Mouse (Mus musculus) embryo, embryonic 10 days (tissue): ENCODE measurements at regions not wholly inside any gene's neighbourhood (a gene's known extent, or its start where the extent isn't known, plus 50 kb on each side); places are given as distances from the start of the nearest gene placed in this dataset.

Source experiments
- DNase-seq: peaks from one replicate; pipeline ENCODE4 v3.0.0-alpha.2; 2015; ENCODE audit warnings: low spot score

DNA sequence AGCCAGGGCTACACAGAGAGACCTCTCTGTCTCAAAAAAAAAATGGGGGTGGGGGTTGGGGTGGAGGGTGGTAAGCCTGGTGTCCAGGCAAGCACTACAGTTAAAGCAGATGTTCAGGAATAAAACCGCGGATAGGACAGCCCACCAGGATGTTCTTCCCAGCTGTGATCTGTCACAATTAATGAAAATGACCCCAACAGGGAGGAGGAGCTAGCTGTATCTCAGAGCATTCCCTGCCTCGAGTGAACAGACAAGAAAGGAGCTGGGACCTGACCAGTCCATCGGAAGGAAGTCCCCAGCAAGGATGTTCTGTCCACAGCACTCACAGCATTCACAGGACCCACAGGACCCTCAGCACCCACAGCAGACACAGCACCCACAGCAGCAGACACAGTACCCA is 80.4 kb downstream of the Utp6 start:
- no peak for DNase-seq

DNA sequence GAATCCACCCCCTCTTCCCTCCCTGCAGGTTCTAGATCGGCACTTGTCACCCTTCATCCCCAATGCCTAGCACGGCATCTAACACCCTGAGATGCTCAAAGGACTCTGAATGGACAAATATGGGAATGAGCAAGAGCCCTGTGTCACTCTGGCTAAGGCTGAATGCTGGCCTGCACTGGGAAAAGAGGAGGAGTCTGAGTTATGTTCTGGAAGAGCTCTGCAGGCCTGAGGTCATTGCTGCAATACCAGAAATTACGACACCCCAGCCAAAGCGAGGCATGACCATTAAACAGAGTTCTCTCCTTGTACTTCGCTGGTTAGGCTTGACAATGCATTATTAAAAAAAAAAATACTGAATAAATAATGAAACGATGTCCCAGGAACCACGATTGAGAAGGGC is 84.1 kb downstream of the Utp6 start:
- DNase-seq, result no peak

DNA sequence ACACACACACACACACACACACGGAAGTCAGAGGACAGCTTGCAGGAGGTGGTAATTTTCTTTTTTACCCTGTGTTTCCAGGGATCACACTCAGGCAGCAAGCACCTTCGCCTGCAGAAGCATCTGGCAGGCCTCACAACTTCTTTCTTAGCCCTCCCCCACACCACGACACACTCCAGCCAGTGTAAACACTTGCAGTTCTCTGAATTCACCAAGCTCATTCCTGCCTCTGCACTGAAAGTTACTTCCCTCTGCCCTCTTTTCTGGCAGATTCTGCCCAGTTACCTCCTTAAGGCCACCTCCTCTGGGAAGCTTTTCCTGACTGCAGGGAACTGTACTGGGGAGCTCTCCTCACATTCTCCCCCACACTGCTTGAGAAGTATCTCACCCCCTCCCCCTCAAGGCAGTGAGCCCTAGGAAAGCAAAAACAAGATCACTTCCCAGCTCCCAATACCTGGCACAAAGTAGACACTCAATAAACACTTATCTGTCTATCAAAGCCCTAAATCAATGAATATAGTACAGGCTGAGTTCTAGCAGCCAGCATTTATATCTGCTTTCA is 84.9 kb downstream of the Utp6 start:
- DNase-seq, result peak; percentile 20

DNA sequence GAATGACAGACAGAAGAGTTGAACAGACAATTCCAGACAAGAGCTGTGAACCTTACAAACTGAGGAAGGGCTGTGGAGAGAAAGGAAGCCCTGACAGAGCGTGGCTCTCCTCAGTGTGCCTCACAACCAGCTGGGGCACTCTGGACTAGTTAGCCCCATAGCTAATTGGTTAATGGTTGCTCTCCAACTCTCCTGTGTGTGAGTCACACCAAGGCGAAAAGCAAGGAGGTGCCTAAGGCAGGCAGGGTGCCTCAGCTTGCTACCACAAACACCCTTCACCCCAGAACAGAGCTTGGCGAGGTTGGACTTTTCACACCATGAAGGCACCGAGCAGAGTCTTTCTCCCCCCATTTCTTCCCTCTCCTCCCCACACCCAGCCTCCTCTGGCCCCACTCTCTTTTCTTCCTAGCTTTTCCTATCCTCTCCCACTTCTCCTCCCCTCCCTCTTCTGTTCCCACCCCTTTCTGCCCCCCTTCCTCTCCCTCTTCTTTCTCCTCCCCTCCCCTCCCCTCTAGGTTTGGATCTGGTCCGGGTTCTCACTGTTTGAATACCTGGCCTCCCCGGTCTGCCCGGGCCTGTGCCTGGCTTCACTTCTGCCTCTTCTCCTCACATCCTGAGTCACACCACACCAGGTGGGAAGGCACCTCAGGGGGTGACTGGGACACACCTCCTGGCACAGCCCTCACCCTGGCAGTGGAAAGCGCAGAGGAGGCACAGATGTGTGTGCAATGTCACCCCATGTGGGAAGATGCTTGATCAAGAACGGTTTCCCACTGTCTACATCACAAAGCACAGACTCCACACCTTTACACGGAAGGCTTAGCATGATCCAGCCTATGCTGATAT is 90.2 kb downstream of the Utp6 start:
- no peak for DNase-seq

DNA sequence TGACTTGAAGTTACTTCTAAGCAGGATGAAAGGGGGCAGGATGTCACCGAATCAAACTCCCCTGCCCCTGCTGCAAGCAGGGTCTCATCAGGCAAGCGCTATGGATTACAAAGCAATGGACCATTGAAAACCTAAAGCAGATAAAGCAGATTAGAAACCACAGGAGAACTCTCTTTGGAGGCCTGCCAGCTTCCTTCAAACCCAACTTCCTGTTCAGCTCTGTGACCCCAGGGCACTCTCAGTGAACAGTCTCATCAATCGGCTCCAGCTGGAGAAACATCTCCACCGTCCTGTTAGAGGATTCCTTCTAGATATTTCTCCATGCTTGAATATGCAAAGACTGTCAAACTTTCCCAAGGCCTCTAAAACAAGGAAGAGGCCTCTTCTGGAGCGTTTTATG is 92.0 kb downstream of the Utp6 start:
- DNase-seq, result no peak

DNA sequence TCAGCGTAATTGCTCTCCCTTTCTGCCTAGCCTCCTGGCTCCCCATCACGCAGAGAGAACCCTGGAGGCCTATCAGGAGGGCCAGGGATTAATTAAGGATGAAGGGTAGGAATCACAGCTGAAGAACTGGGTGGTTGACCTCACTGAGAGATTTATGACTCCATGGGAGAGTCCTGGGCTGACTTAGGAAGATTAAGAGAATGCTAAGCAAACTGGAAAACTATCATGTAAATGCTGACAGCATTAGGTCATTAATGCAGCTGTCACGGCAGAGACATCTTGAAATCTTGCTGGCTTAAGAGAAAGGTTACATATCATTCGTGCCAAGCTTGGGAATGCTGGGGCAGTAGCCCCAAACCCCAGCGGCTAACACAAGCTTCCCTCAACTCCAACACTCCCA is 93.2 kb downstream of the Utp6 start:
- no peak for DNase-seq

DNA sequence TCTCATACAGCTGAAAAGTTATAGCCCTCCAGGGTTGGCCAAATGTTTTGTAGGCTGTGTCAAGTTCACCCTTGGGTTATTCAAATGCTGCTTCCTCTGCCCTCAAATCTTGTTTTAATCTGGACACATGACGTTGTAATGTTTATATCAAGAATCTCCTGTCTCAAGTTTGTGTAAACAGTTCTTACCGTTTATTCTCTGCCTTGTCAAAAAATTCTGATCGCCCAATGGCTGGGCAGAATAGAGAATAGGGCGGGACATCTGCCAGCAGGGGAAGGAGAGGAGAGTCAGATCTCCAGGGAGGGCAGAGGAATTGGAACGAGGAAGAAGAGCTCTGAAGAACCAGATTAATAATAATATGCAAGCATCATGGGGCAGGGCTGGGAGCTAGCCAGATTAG is 97.4 kb downstream of the Utp6 start:
- DNase-seq, result no peak

DNA sequence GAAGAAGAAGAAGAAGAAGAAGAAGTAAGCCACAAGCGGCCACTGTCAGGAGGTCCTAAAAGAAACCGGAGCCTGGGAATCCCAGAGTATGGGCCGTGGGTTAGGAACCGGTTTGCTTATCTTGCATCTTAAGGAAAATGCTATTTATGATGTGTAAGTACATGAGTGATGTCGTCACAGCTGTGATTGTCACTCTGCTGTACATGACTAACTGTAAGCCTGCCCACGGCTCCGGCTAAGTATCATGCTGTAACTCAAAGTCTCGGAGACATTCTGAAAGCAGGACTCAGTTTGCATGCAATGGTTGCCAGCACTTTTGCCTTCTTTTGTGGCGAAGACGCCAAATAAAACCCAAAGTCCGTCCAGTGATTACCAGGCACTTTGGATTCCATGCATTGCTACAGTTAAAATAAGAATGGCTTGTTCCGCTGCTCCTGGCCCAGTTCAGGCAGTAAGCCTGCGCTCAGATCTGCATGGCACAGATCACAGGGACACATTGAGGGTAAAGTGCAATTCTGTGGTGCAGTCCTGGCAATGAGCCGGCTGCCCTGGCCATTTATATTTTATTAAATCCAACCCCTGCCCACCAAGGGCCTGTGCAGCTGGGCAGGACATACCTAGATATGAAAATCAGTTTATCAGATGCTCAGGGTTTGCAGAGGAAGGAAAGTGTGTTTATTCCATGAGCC is 98.6 kb downstream of the Utp6 start:
- no peak for DNase-seq

DNA sequence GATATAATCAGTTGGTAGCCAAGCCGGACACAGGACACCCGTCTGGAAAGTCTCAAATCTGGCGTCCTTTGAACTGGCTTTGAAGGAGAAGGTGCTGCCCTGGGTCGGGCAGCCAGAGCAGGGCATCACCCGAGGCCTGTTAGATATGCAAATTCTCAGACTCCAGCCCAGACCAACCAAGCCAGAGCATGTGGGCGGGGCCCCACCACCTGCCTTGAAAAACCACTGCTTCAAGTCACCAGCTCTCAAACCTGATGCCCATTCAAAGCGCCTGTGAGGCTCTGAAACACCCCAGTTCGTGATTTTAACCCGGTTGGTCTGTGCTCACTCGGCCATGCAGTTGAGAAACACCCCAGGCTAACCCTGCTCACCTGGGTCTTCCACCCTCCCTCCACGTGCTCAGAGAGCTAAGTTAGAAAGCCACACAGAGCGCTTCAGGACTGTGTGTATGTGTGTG is 101.6 kb downstream of the Utp6 start:
- DNase-seq, result peak; percentile 43

DNA sequence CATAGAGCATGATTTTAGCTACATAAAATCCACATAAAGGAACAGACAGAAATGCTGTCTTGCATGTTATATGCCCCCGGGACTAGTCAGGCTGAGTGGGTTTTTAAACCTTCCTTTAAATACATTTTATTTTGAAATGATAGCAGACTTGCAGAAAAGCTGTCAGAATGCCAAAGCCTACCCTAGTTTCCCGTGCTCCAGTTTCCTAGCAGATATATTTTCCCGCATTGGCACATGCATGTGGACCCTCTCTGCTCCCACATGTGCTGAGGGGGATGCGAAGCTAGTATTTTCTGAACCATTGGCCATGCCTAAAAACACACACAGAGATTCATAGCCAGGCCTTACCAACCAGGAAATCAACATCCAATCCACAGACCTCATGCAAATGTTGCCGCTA is 105.8 kb downstream of the Utp6 start:
- DNase-seq, result no peak

DNA sequence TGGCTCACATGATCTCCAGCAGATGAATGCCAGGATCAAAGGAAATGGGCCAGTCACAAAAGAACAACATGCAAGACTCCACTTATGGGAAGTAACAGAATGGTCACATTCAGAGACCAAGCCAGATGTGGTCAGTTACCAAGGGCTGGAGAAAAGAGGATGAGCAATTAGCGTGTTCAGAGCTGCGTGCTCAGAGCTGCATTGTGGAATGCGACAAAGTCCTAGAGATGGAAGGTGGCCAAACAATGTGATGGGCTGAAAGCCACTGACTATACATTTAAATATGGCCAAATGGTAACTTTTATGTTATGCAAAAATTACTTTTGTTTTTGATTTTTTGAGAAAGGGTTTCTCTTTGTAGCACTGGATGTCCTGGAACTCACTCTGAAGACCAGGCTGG is 112.6 kb downstream of the Utp6 start:
- DNase-seq, result no peak

DNA sequence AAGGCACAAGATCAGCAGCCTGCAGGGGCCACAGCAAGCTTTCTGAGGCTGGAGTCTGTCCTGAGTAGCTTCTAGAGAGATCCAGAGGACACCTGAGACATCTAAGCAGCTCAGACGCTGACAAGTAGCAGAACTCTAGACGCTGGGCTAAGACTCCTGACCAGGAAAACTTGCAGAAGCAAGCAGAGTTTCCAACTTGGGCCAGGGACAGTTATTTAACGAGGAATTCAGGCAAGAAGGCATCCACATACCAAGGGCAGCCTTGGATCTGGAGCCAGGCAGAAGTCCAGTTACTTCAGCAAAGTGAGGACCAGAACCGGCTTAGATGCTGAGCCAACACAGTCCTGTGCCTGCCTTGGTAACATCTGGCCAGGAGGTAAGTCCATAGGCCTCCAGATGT is 117.8 kb downstream of the Utp6 start:
- DNase-seq, result no peak

DNA sequence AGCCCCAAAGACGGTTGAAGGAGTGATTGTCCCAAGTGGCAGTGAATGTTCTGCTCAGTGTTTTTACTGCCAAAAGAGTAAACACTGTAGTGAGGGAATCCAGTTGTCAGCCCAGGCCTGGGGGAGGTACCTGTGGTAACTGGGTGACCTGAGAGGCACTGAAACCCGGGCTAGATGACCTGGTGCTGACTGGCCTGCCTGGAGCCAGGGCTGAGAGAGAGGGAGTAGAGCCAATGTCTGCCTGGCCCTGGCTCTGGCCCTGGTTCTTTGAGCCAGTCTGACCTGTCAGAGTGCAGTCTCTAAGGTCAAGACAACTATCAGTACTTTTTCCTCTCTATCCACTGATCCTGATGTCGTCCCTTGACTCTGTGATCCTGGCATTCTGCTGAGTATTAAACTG is 119.2 kb downstream of the Utp6 start:
- no peak for DNase-seq

DNA sequence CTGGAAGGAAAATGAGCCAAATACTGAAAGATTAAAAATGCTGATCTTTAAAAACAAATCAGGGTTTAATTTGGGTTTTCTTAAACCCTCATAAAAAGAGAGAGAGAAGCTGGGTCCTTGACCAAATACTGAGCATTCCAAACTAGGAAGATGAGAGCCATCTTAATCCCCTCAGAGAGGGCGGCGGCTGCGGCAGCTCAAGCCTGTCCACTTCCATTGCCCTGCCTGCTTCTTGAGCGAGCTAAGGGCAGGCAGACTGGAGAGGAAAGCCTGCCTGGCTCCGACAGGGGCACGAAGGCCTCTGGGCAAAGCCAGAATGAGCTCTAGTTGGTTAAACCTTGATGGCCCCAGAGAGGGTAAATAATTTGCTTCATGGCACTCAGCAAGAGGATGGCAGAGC is 122.2 kb downstream of the Utp6 start:
- DNase-seq, result no peak

DNA sequence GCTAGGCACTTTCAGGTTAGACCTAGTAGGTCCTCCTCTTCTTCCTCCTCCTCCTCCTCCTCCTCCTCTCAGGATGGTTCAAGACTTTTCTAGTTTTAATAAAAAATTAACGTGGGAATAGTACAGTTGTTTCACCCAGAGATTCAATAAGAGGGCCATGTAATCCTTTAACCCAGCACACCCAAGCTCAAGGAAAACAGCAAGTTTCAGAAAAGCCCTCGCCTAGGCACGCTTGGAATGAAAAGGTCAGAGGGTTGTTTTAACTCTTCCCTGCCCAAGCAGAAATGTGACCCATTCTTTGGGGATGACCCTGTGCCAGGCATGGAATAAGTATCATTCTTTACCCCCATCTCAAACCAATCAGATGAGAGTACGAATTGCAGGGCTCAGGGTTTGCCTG is 124.1 kb downstream of the Utp6 start:
- peak; percentile 31 for DNase-seq

DNA sequence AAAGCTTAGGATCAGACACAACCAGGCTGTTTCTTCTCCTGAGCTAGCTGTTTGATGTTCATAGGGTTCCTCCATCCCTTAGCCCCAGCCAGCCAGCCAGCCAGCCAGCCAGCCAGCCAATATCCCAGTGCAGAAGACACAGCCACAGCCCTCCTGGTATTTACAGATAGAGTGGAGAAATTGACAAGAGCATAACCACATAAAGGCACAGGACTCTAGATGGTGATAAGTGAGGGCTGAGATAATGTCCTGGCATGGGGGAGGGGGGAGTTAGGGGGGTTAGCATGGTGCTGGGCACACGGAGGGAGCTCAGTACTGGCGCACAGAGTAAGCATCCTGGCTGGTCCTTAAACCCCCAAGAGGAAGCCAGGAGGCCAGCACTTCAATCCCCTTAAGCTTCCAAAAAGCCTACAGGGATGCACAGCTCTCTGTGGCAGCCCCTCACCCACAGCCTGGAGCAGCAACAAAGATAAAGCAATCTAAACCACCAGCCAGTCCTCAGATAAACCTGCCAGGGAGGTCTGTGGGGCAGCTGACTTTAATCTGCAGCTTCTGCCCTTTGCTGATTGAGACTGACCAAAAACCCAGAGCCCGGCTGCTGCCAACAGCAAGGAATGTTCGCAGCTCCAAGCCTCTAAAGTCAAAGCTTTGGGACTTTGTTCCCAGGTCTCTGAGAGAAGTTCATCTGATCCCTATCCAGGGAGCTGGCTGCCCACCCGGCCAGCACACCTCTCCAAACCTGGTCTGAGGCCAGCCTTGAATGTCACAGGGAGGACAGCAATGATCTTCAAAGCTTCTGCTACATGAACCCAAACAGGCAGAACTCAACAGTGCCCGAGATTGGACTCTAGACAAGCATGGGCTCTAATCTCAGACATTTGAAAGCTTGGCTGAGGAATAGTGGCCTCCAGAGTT is 124.9 kb downstream of the Utp6 start:
- no peak for DNase-seq

DNA sequence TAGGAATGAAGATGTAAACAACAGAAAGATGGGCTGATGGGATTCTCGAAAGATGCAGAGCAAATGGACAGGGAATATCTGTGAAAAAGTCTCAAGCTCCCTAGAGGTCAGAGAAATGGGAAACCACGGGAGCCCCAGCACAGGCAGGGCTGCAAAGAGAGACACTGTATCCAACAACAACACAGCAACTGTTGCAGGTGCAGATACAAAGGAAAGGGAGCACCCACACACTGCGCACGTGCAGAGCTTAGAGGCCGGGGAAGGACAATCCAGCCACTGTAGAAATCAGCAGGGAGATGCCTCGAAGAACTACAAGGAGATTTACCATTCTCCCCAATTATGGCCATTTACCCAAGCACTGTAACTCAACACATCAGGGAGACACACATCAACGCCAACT is 126.3 kb downstream of the Utp6 start:
- DNase-seq, result no peak

DNA sequence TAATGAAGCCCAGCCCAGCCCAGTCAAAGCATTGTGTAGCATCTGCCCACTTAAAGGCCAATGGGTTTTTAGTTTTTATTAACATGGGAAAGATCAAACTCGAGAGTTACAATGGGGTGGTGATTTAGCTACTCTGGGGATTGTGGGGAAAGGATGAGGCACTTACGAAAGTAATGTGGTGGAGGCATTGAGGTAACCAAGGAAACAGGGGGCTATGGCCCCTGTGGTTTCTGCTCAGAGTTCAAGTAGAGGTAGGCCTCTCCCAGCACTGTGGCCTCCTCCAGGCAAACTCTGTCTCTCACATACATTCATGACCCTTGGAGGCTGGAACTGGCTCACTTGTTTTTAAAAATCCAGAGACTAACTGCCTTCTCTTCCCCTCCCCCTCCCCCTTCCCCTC is 128.4 kb downstream of the Utp6 start:
- DNase-seq, result peak; percentile 34

DNA sequence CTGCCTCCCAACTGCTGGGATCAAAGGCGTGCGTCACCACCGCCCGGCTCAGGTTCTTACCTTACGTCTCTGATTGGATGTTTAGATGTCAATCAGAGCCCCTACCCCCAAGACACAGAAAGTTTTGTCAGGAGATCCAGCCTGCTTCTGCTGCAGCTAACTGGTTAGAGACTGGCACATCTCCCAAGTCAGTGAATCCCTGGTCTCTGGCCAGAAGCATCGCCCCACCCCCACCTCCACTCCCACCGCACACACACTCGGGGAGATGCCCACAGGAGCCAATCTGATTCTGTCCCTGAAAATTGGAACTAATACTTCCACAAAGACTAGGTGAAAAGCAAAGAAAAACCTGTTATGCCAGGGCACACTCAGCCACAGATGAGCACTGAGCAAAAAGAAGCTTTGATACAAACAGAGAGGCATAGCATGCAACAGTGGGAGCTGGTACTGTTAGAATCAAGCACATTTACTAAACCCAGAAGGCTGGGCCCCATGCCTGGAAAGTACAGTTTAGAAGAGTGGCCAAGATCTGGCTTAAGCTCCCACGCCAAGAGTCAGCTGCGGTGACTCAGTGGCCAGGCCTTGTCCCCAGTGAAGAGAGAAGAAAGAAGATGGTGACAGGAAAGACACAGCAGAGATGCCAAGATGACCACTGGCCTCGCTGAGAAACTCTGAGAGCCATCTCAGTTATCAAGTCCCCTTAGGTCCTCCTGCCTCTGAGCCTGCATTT is 130.4 kb downstream of the Utp6 start:
- no peak for DNase-seq

DNA sequence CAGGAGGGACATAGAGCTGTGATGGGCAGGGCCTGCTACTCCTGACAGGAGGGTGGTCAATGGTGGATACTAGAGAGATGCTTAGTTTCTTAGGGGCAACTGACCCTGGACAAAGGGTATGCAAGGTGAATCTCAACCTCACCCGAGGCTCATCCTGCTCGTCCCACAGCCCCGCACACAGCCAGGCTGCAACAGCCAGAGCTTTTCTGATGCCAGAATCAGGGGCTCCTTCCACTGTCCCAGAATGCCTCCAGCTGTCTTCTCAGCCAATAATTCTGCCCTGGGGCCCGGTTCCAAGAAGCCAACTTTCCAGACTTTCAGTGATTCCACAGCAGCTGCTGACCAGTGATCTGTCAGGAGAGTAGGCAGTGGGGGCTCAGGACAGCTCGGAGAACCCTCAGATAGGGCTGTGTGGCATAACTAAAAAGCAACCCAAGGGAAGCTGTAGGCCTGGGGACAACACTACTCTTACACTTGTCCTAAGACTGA is 131.6 kb downstream of the Utp6 start:
- DNase-seq, result no peak

DNA sequence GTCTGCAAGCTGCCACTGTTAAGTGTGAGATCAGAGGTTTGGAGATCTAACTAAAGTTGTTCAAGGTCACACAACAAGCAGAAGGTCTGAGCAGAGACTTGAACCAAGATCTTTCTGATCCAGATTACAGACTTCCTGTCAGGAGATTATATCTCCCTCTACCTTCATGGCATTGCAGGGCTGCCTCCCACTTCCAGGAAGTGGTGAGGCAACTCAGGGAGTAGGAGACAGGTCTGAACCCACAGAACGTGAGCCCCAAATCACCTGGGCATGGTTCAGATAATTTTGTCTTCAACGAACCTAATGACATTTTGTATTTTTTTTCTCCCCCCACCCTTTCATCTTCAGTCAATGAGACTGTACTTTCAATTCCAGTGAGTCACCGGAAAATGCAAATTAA is 135.2 kb downstream of the Utp6 start:
- DNase-seq, result no peak
